Mouse (Mus musculus) myocyte (in vitro differentiated cells): ENCODE measurements around the gene Hist1h2bm. TPM values are rescaled to one million over a fixed set of nuclear protein-coding genes. Genes with fewer than 3 reads are reported as not detected.
A peak's percentile ranks its signal among the peaks of the same experiment; 100 is the strongest.
"Not testable (repeated sequence)": the region's sequence is repeated elsewhere in the genome, so short reads cannot be mapped to it uniquely, and the experiment has no call there.

Source experiments
- H3K27me3 ChIP-seq: one replicate; pipeline ENCODE4 v1.6.1; 2011; ENCODE audit not compliant: control insufficient read depth, insufficient read depth, insufficient read length
- H3K36me3 ChIP-seq: one replicate; pipeline ENCODE4 v1.6.1; 2011; ENCODE audit not compliant: control insufficient read depth, insufficient read depth
- H3K4me2 ChIP-seq: one replicate; pipeline ENCODE4 v1.6.1; 2011; ENCODE audit warnings: low read depth, control low read depth
- H3K4me3 ChIP-seq: one replicate; pipeline ENCODE4 v1.5.1; 2011; ENCODE audit warnings: mild to moderate bottlenecking, control low read depth, moderate library complexity
- H3K79me2 ChIP-seq: one replicate; pipeline ENCODE4 v1.6.1; 2011; ENCODE audit not compliant: control insufficient read depth, insufficient read depth
- H3ac ChIP-seq: one replicate; pipeline ENCODE4 v1.6.1; 2011; ENCODE audit not compliant: control insufficient read depth, insufficient read length
- MYOD1 ChIP-seq, 3 experiments: IDR thresholded peaks; one replicate each; pipeline ENCODE4 v1.6.1; 2011; ENCODE audit warnings: control low read depth in 2 of 3, low read depth in 2 of 3, mild to moderate bottlenecking in 2 of 3, moderate library complexity in 1 of 3; ENCODE audit not compliant: insufficient read length in 2 of 3, control insufficient read depth in 1 of 3
- POLR2A ChIP-seq: IDR thresholded peaks from one replicate; pipeline ENCODE4 v1.6.1; 2011; ENCODE audit warnings: low read depth, mild to moderate bottlenecking, control low read depth, moderate library complexity; ENCODE audit not compliant: insufficient read length
- POLR2AphosphoS2 ChIP-seq: IDR thresholded peaks from one replicate; pipeline ENCODE4 v1.6.1; 2011; ENCODE audit warnings: low read depth, control low read depth; ENCODE audit not compliant: insufficient read length
- SRF ChIP-seq: IDR thresholded peaks from one replicate; pipeline ENCODE4 v1.6.1; 2011; ENCODE audit warnings: low read depth; ENCODE audit not compliant: control insufficient read depth, insufficient read length
- TCF12 ChIP-seq: IDR thresholded peaks from one replicate; pipeline ENCODE4 v1.6.1; 2011; ENCODE audit warnings: mild to moderate bottlenecking, control low read depth; ENCODE audit not compliant: poor library complexity, insufficient read depth, severe bottlenecking
- polyA plus RNA-seq: library from polyadenylated mRNA; unstranded; fragments of >200 nt; fragmentation: generic; extraction: Trizol; gene quantifications from one replicate; pipeline ENCODE4 v1.2.1, GENCODE M21; 2012; ENCODE audit warnings: missing spikeins

Hist1h2bm gene
- polyA plus RNA-seq, 1 experiment = 1.3 TPM

DNA sequence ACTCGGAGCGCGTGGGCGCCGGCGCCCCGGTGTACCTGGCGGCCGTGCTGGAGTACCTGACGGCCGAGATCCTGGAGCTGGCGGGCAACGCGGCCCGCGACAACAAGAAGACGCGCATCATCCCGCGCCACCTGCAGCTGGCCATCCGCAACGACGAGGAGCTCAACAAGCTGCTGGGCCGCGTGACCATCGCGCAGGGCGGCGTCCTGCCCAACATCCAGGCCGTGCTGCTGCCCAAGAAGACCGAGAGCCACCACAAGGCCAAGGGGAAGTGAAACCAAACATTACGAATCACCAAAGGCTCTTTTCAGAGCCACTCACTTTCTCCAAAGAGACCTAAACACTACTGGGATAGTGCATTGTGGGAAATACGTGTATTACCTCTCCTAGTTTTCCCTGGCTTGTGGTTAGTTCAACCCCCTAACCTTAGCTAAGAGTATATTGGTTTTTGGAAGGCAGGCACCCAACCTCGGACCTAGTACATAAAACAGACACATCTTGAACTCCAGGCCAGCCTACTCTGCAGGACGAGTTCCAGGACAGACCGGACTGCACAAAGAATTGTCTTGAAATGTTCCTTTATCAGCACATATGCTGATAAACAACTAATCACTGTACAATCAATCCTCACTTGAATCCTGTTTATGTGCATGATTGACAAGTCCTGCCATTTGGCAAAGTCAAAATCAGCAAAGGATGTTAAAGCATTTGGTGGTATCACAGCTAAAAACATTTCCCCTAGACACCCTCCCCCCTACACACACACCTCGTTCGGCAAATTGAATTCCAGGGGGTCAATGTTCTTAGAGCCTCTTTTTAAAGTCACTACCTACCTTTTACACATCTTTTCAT is 5.1 kb upstream of the Hist1h2bm start:
- H3K79me2 ChIP-seq, H3K27me3 ChIP-seq, H3ac ChIP-seq, H3K36me3 ChIP-seq: not testable (repeated sequence)
- Histone ChIP-seq H3K4me3 (peak overlapping the region; percentile 30), H3K4me2 (peak overlapping the region; percentile 97)
- TF ChIP-seq POLR2A = peak; percentile 60
- peak; percentile 82 for TF ChIP-seq POLR2AphosphoS2

DNA sequence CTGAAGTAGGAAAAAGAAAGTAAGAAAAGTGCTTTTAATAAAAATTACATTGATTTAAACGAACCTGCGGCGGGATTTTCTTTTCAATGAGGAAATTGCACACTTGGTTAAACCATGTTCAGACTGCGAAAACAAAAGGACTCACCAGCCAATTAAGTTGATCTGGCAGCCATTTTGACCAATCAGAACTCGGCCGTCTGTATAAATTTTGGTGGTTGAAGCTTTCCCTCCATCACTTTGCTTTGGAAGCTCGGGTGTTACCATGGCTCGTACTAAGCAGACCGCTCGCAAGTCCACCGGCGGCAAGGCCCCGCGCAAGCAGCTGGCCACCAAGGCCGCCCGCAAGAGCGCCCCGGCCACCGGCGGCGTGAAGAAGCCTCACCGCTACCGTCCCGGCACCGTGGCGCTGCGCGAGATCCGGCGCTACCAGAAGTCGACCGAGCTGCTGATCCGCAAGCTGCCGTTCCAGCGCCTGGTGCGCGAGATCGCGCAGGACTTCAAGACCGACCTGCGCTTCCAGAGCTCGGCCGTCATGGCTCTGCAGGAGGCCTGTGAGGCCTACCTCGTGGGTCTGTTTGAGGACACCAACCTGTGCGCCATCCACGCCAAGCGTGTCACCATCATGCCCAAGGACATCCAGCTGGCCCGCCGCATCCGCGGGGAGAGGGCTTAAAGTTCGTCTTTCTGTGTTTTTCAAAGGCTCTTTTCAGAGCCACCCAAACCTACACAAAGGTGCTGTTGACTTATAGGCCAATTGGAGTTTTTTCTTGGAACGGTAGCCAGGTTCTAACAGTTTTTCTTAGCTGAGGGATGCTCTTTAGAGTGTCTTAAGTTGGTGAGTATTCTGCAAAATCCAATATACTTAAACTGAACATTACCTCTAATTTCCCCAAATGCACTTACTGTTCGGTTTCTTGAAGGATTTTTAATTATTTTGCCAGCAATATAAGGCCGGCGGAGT is 4.2 kb upstream of the Hist1h2bm start, which contains the start of gene Hist1h3h:
Hist1h3h (plus strand) TSS at position 263 of the 961 bp plus-strand sequence.
- H3ac ChIP-seq, H3K36me3 ChIP-seq, H3K27me3 ChIP-seq, H3K79me2 ChIP-seq: not testable (repeated sequence)
- peak within 1 kb of the TSS; percentile 97 for H3K4me2 ChIP-seq
- TF ChIP-seq POLR2A (peak; percentile 79), POLR2AphosphoS2 (peak; percentile 89)
- peak within 1 kb of the TSS; percentile 30 for H3K4me3 ChIP-seq

DNA sequence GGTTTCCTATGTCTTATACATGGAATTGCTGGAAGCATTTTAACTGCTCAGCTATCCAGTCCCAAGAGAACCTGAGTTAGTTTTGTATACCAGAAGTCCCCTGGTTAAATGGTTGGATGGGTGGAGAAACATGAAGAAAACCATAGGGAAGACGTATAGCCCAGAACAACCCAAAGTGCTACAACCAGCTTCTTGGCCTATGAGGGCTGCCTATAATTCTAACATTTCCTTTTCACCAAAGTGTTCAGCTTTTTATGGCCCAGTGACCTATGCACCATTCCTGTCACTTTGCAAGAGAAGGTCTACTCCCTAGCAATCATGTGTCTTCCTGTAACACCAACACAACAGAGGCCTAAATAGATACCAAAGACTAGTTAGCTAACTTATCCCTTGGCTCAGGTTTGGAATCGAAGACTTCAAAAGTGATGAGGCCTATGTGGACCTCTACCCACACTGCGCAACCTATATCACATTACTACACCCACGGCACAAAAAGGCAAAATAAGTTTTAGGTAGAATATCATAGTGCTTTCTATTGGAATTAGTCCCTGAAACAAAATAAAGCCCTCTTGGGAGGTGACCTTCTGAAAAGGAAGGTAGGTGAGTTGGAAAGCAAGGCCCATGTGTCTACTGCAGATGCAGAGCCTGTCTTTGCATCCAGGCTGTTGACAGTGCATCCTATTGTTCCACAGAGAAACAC is 3.3 kb upstream of the Hist1h2bm start:
- H3ac ChIP-seq = no peak overlapping the region
- H3K4me3 ChIP-seq = peak overlapping the region; percentile 30
- H3K36me3 ChIP-seq = no peaks in the 10 kb centered on the region
- H3K79me2 ChIP-seq = no peaks in the 10 kb centered on the region
- no peak for TF ChIP-seq TCF12
- TF ChIP-seq MYOD1 (IDR thresholded peaks at IDR 0.05; ENCODE audit: control insufficient read depth in 1 of 3, insufficient read length in 2 of 3, low read depth in 2 of 3) = no peak
- peak; percentile 68 for TF ChIP-seq POLR2AphosphoS2
- TF ChIP-seq POLR2A = peak; percentile 5
- peak overlapping the region; percentile 79 for H3K4me2 ChIP-seq
- no peaks in the 10 kb centered on the region for H3K27me3 ChIP-seq

DNA sequence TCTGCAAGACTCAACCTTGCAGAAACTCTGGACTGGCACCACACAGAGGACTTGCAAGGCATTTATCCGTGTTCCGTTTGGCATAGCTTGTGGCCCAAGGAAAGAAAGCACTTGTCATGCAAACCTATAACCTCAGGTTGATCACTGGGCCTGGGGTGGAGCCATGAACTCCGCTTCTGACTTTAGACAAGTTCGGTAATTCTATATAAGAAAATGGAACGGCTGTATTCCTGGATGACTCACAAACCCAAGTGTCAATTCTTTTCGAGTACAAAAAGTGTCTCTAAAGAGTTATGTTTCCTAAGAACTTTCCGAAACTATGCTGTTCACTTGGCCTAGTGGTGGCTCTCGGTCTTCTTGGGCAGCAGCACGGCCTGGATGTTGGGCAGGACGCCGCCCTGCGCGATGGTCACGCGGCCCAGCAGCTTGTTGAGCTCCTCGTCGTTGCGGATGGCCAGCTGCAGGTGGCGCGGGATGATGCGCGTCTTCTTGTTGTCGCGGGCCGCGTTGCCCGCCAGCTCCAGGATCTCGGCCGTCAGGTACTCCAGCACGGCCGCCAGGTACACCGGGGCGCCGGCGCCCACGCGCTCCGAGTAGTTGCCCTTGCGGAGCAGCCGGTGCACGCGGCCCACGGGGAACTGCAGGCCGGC is 612 bp upstream of the Hist1h2bm start:
- H3K27me3 ChIP-seq, H3ac ChIP-seq, H3K79me2 ChIP-seq, H3K36me3 ChIP-seq: not testable (repeated sequence)
- TF ChIP-seq POLR2AphosphoS2 (peak; percentile 32), POLR2A (peak; percentile 43)
- peak overlapping the region; percentile 79 for H3K4me2 ChIP-seq
- H3K4me3 ChIP-seq = peak overlapping the region; percentile 12

DNA sequence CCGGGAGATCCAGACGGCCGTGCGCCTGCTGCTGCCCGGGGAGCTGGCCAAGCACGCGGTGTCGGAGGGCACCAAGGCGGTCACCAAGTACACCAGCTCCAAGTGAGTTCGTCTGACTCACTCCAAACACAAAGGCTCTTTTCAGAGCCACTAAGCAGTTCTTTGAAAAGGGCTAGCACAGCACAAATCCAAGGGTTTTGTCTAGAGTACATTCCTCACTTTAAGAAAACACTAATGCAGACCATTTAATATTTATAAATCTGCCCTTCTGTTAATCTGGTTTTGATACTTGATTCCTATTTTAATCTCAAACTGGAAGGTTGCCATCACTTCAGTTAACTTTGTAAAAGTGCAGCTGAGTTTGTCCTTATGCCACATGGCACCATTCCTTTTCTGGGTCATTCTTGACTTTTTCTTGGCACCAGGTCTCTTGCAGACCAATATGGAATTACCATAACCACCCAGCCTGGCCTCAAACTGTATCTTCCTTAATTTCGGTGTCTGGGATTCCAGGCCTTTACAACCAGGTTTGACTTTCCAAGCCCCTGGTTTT is 605 bp downstream of the Hist1h2bm start:
- H3K4me3 ChIP-seq = peak overlapping the region; percentile 12
- no peaks in the 10 kb centered on the region for H3K27me3 ChIP-seq
- no peaks in the 10 kb centered on the region for H3K79me2 ChIP-seq
- no peaks in the 10 kb centered on the region for H3K36me3 ChIP-seq
- no peak overlapping the region for H3ac ChIP-seq
- peak overlapping the region; percentile 72 for H3K4me2 ChIP-seq
- TF ChIP-seq POLR2A (peak; percentile 1), POLR2AphosphoS2 (peak; percentile 20), TCF12 (no peak), SRF (no peak)
